Mouse (Mus musculus) myocyte (in vitro differentiated cells): ENCODE results near the gene Igf2.

Source experiments
- CEBPB ChIP-seq: IDR thresholded peaks from 2 replicates; pipeline ENCODE4 v1.6.1; 2011; ENCODE audit warnings: mild to moderate bottlenecking, moderate library complexity; ENCODE audit not compliant: poor library complexity, insufficient read depth, severe bottlenecking
- E2F4 ChIP-seq: IDR thresholded peaks from one replicate; pipeline ENCODE4 v1.6.1; 2011; ENCODE audit warnings: mild to moderate bottlenecking, control low read depth, moderate library complexity; ENCODE audit not compliant: insufficient read depth
- MAX ChIP-seq: IDR thresholded peaks from one replicate; pipeline ENCODE4 v1.6.1; 2011; ENCODE audit warnings: low read depth, mild to moderate bottlenecking, control low read depth
- MYOD1 ChIP-seq, 3 experiments: IDR thresholded peaks; one replicate each; pipeline ENCODE4 v1.6.1; 2011; ENCODE audit warnings: control low read depth in 2 of 3, low read depth in 2 of 3, mild to moderate bottlenecking in 2 of 3, moderate library complexity in 1 of 3; ENCODE audit not compliant: insufficient read length in 2 of 3, control insufficient read depth in 1 of 3
- MYOG ChIP-seq, 3 experiments: IDR thresholded peaks; one replicate each; pipeline ENCODE4 v1.6.1; 2011; ENCODE audit warnings: control low read depth in 2 of 3, low read depth in 2 of 3, mild to moderate bottlenecking in 2 of 3; ENCODE audit not compliant: insufficient read length in 2 of 3, control insufficient read depth in 1 of 3, insufficient read depth in 1 of 3
- POLR2A ChIP-seq: IDR thresholded peaks from one replicate; pipeline ENCODE4 v1.6.1; 2011; ENCODE audit warnings: low read depth, mild to moderate bottlenecking, control low read depth, moderate library complexity; ENCODE audit not compliant: insufficient read length
- POLR2AphosphoS2 ChIP-seq: IDR thresholded peaks from one replicate; pipeline ENCODE4 v1.6.1; 2011; ENCODE audit warnings: low read depth, control low read depth; ENCODE audit not compliant: insufficient read length
- SRF ChIP-seq: IDR thresholded peaks from one replicate; pipeline ENCODE4 v1.6.1; 2011; ENCODE audit warnings: low read depth; ENCODE audit not compliant: control insufficient read depth, insufficient read length
- TCF12 ChIP-seq: IDR thresholded peaks from one replicate; pipeline ENCODE4 v1.6.1; 2011; ENCODE audit warnings: mild to moderate bottlenecking, control low read depth; ENCODE audit not compliant: poor library complexity, insufficient read depth, severe bottlenecking
- TCF3 ChIP-seq: IDR thresholded peaks from one replicate; pipeline ENCODE4 v1.6.1; 2011; ENCODE audit warnings: low read depth, control low read depth; ENCODE audit not compliant: insufficient read length
- USF1 ChIP-seq: IDR thresholded peaks from one replicate; pipeline ENCODE4 v1.6.1; 2011; ENCODE audit warnings: low read depth, mild to moderate bottlenecking, control low read depth, moderate library complexity

DNA sequence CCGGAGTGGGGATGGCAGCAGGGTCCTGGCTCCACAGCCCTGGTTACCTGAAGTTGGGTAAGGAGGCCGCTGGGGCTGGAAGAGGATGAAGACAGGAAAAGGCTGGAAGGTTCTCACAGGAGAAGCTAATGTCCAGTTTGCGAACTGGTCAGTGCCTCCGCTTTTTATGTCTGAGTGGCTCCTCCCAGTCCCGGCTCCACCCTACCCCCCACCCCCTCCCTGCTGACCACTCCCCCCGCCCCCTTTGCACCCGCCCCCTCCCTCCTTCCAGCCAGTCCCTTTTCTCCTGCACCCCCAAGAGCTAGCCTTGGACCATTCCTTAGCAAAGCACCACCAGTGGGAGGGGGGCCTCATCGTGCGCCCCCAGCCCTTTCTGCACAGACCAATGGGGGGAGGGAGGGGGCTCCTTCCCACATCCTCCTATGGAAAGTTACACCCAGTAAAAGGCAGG, 9.2 kb downstream of the Igf2 start:
- TF ChIP-seq USF1 (no peak), MYOD1 (IDR thresholded peaks at IDR 0.05; ENCODE audit: control insufficient read depth in 1 of 3, insufficient read length in 2 of 3, low read depth in 2 of 3) (no peak), MAX (no peak), POLR2A (peak; percentile 51), TCF3 (no peak), TCF12 (no peak), POLR2AphosphoS2 (peak; percentile 27), MYOG (IDR thresholded peaks at IDR 0.05; ENCODE audit: control insufficient read depth in 1 of 3, insufficient read depth in 1 of 3, insufficient read length in 2 of 3, low read depth in 2 of 3) (no peak), E2F4 (no peak), SRF (no peak), CEBPB (no peak)
